Mouse (Mus musculus) liver, embryonic 14.5 days (tissue): ENCODE measurements around the gene Plppr5. TPM values are rescaled to one million over a fixed set of nuclear protein-coding genes. Genes with fewer than 3 reads are reported as not detected.

Experiments used
- ATAC-seq: fragments of 200-750 bp; cut with Nextera tagmentation; 2 replicates; pipeline ENCODE4 v1.8.0; 2017; ENCODE audit warnings: moderate number of reproducible peaks, mild to moderate bottlenecking, moderate library complexity; ENCODE audit not compliant: insufficient read depth
- DNase-seq, 3 experiments: peaks; one replicate each; pipeline ENCODE4 v3.0.0-alpha.2; 2012 to 2013; ENCODE audit warnings: low read depth in 3 of 3, low spot score in 3 of 3
- H3K27ac ChIP-seq: fragments of 300-500 bp; sonication (generic); 2 replicates; pipeline ENCODE4 v1.5.1; 2014; ENCODE audit warnings: moderate library complexity, mild to moderate bottlenecking, control low read depth, inconsistent platforms
- H3K27me3 ChIP-seq: fragments of 300-500 bp; sonication (generic); 2 replicates; pipeline ENCODE4 v1.6.1; 2014; ENCODE audit warnings: mild to moderate bottlenecking, low read length, moderate library complexity; ENCODE audit not compliant: control insufficient read depth, insufficient read depth
- H3K36me3 ChIP-seq: fragments of 300-500 bp; sonication (generic); replicated peaks from 2 replicates; pipeline ENCODE4 v1.6.1; 2014; ENCODE audit warnings: low read depth; ENCODE audit not compliant: control insufficient read depth, insufficient read depth
- H3K4me1 ChIP-seq, 2 experiments: fragments of 200-500 bp in 1 of 2; fragments of 300-500 bp in 1 of 2; sonication (generic) in 1 of 2; replicated peaks; 2 replicates each; pipeline ENCODE4 v1.6.1; 2012 to 2014; ENCODE audit warnings: antibody characterized with exemption in 1 of 2, inconsistent platforms in 1 of 2, low read length in 1 of 2; ENCODE audit not compliant: control insufficient read depth in 2 of 2, insufficient read depth in 2 of 2
- H3K4me2 ChIP-seq: fragments of 300-500 bp; sonication (generic); 2 replicates; pipeline ENCODE4 v1.6.1; 2014; ENCODE audit warnings: low read depth, mild to moderate bottlenecking, control low read depth, moderate library complexity
- H3K4me3 ChIP-seq, 2 experiments: fragments of 200-500 bp in 1 of 2; fragments of 300-500 bp in 1 of 2; sonication (generic) in 1 of 2; 2 replicates each; pipeline ENCODE4 v1.5.1; 2012 to 2014; ENCODE audit warnings: low read depth in 2 of 2, low read length in 2 of 2, mild to moderate bottlenecking in 2 of 2, control low read depth in 1 of 2, inconsistent platforms in 1 of 2, moderate library complexity in 1 of 2; ENCODE audit not compliant: insufficient read depth in 1 of 2
- H3K9ac ChIP-seq: fragments of 300-500 bp; sonication (generic); replicated peaks from 2 replicates; pipeline ENCODE4 v1.6.1; 2014; ENCODE audit warnings: mild to moderate bottlenecking, control low read depth, moderate library complexity
- H3K9me3 ChIP-seq: fragments of 300-500 bp; sonication (generic); 2 replicates; pipeline ENCODE4 v1.6.1; 2016; ENCODE audit warnings: low read length, mixed read lengths; ENCODE audit not compliant: control insufficient read depth
- CTCF ChIP-seq: IDR thresholded peaks from 2 replicates; pipeline ENCODE4 v1.5.1; 2016; ENCODE audit warnings: antibody characterized with exemption, low read depth, control low read depth
- EP300 ChIP-seq: IDR thresholded peaks from 2 replicates; pipeline ENCODE4 v1.6.1; 2016; ENCODE audit warnings: antibody characterized with exemption, low read depth
- WGBS: fragments of 180-500 bp; shearing (Covaris S2); extraction: QIAGEN DNeasy Blood & Tissue Kit; methylation state at CpG from one replicate; pipeline ENCODE4 v1.1.7; 2014; ENCODE audit not compliant: insufficient replicate concordance; 5-methylcytosine and 5-hydroxymethylcytosine counted together
- polyA plus RNA-seq, 2 experiments: library from polyadenylated mRNA; depleted of rRNA in 1 of 2; stranded (reverse) in 1 of 2; unstranded in 1 of 2; fragments of >200 nt; fragmentation: Nextera tagmentation in 1 of 2; extraction: Ambion mirVana in 1 of 2; gene quantifications; 2 replicates each; pipeline versions ENCODE4 v1.2.1 to v1.2.3; 2012 to 2014

The Plppr5 gene
- polyA plus RNA-seq, 2 experiments = 0.02 to 0.03 TPM

GRCm38 (mm10) chr3:117648612-117649011, 74.0 kb downstream of the Plppr5 start:
- no peak overlapping the region for H3K4me2 ChIP-seq
- no peaks in the 10 kb centered on the region for H3K36me3 ChIP-seq
- no peaks in the 10 kb centered on the region for H3K4me1 ChIP-seq
- no peak for TF ChIP-seq EP300
- no peak for TF ChIP-seq CTCF
- no peak overlapping the region for H3K4me3 ChIP-seq
- WGBS = 61% methylated on average over 8 of the region's 8 CpGs
- no peak overlapping the region for H3K9ac ChIP-seq
- no peaks in the 10 kb centered on the region; the same call in 1 of the 2 replicates for H3K9me3 ChIP-seq
- ATAC-seq (no peak), DNase-seq (no peak)
- no peak overlapping the region for H3K27ac ChIP-seq
- H3K27me3 ChIP-seq = no peaks in the 10 kb centered on the region

- H3K4me3 ChIP-seq = no peak overlapping the region
- H3K9ac ChIP-seq = no peak overlapping the region
- no peak for DNase-seq
- H3K4me1 ChIP-seq = no peaks in the 10 kb centered on the region
- no peak for ATAC-seq
- H3K36me3 ChIP-seq = no peaks in the 10 kb centered on the region
- 53% methylated on average over 1 of the region's 1 CpGs for WGBS
- H3K27me3 ChIP-seq = no peaks in the 10 kb centered on the region
- H3K27ac ChIP-seq = no peak overlapping the region
- H3K4me2 ChIP-seq = no peak overlapping the region
- TF ChIP-seq EP300 (no peak), CTCF (no peak)
- no peaks in the 10 kb centered on the region for H3K9me3 ChIP-seq
These were observed 89.7 kb downstream of the Plppr5 start for GRCm38 (mm10) chr3:117664316-117664715.

- TF ChIP-seq CTCF = no peak
- no peak for TF ChIP-seq EP300
- WGBS = 67% methylated on average over 6 of the region's 6 CpGs
- H3K4me1 ChIP-seq = no peaks in the 10 kb centered on the region
- H3K9me3 ChIP-seq = no peaks in the 10 kb centered on the region
- H3K27ac ChIP-seq = no peak overlapping the region
- no peaks in the 10 kb centered on the region for H3K36me3 ChIP-seq
- no peak for ATAC-seq
- H3K4me2 ChIP-seq = no peak overlapping the region
- H3K4me3 ChIP-seq = no peak overlapping the region
- DNase-seq = no peak
- H3K9ac ChIP-seq = no peak overlapping the region
- H3K27me3 ChIP-seq = no peaks in the 10 kb centered on the region
These were observed 104.6 kb downstream of the Plppr5 start for GRCm38 (mm10) chr3:117679189-117679588.

- H3K27me3 ChIP-seq = no peaks in the 10 kb centered on the region
- TF ChIP-seq EP300 = no peak
- no peak for TF ChIP-seq CTCF
- no peak for ATAC-seq
These were observed 110.0 kb downstream of the Plppr5 start for GRCm38 (mm10) chr3:117684640-117685039.

GRCm38 (mm10) chr3:117686036-117686435, 111.4 kb downstream of the Plppr5 start:
- Histone ChIP-seq H3K4me2 (no peak overlapping the region), H3K27ac (no peak overlapping the region), H3K4me1 (no peaks in the 10 kb centered on the region), H3K4me3 (no peak overlapping the region), H3K36me3 (no peaks in the 10 kb centered on the region), H3K9ac (no peak overlapping the region), H3K27me3 (no peaks in the 10 kb centered on the region), H3K9me3 (no peaks in the 10 kb centered on the region)
- TF ChIP-seq CTCF = no peak
- TF ChIP-seq EP300 = no peak
- ATAC-seq (no peak), DNase-seq (no peak)
- WGBS = 62% methylated on average over 3 of the region's 3 CpGs

More at GRCm38 (mm10) chr3:117684640-117685039, 110.0 kb downstream of the Plppr5 start:
- Histone ChIP-seq H3K9me3 (no peaks in the 10 kb centered on the region), H3K27ac (no peak overlapping the region), H3K4me3 (no peak overlapping the region), H3K9ac (no peak overlapping the region), H3K36me3 (no peaks in the 10 kb centered on the region), H3K4me1 (no peaks in the 10 kb centered on the region), H3K4me2 (no peak overlapping the region)
- DNase-seq = no peak
- whole genome bisulfite sequencing = 65% methylated on average over 6 of the region's 6 CpGs

GRCm38 (mm10) chr3:117686648-117687047, 112.0 kb downstream of the Plppr5 start:
- H3K9me3 ChIP-seq = no peaks in the 10 kb centered on the region
- no peak for ATAC-seq
- no peak overlapping the region for H3K4me3 ChIP-seq
- no peak overlapping the region for H3K9ac ChIP-seq
- TF ChIP-seq CTCF (no peak), EP300 (no peak)
- 55% methylated on average over 7 of the region's 7 CpGs for WGBS
- H3K36me3 ChIP-seq = no peaks in the 10 kb centered on the region
- no peak overlapping the region for H3K27ac ChIP-seq
- no peaks in the 10 kb centered on the region for H3K27me3 ChIP-seq
- no peak overlapping the region for H3K4me2 ChIP-seq
- DNase-seq = no peak
- no peaks in the 10 kb centered on the region for H3K4me1 ChIP-seq
